Mouse (Mus musculus): ENCODE measurements at regions not wholly inside any gene's neighbourhood (a gene's known extent, or its start where the extent isn't known, plus 50 kb on each side); places are given as distances from the start of the nearest gene placed in this dataset.

- TF ChIP-seq FLI1 (IDR thresholded peaks at IDR 0.05; ENCODE audit: low read length), result no peak
- TF ChIP-seq GATA1 (IDR thresholded peaks at IDR 0.05; ENCODE audit: borderline replicate concordance, low read length), result no peak
These were observed 63.9 kb upstream of the Zfp536 start for GRCm38 (mm10) chr7:37837372-37837771.

Measured in megakaryocyte, embryonic 14.5 days (primary cell).